Mouse (Mus musculus): ENCODE results near the gene Gm10974. TPM values are rescaled to one million over a fixed set of nuclear protein-coding genes. Genes with fewer than 3 reads are reported as not detected.

Gm10974 gene
- total and polyA plus RNA-seq, 3 experiments: not detected

DNA sequence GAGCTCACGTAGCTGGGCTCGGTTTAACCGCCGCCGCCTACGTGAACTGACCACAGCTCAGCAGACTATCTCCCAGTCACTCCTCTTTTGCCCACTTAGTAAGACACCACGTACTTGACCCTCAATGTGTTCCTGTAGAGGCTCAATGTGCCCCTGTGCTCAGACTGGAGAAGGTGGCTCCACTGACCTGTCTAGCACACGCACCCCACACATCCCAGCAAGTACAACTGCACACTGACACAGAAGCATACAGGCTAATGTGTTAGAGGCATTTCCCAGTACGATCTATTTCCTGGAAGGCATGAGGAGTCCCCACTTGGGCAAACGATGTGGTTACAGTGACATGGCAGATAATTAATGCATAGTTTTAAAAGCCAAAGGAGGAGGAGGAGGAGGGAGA lies 10.9 kb downstream of the Gm10974 start:
- H3K4me3 ChIP-seq (replicated peaks in 1 of 3; ENCODE audit: low read depth in 2 of 3, low read length in 2 of 3, poor library complexity in 1 of 3): no peak overlapping the region
- in situ Hi-C loops (cut with MboI; ENCODE audit: low pct_ligation_motif_present, low pct_unique_long_range_greater_than_20kb, low sequenced_read_pairs): no loop called here
- peaks cover 21 to 68% of the 10 kb centered on the region in 2 experiments for H3K36me3 ChIP-seq (replicated peaks in 1 of 2; ENCODE audit: control insufficient read depth in 1 of 2, insufficient read depth in 1 of 2, low read length in 1 of 2)
- no peak overlapping the region for H3K4me2 ChIP-seq (ENCODE audit: insufficient read depth, low read depth, poor library complexity, severe bottlenecking)
- dilution Hi-C loops (cut with MboI; ENCODE audit: extremely low pct_ligation_motif_present, extremely low pct_unique_long_range_greater_than_20kb, low sequenced_read_pairs): no loop called here
- H3K27ac ChIP-seq (ENCODE audit: insufficient read depth, low read depth): no peak overlapping the region
- DNase-seq (ENCODE audit: extremely low read depth): no peak
- TF ChIP-seq ETS1 (conservative IDR thresholded peaks at IDR 0.05; ENCODE audit: low read depth, low read length) (no peak), JUND (conservative IDR thresholded peaks at IDR 0.05; ENCODE audit: low read depth, low read length) (no peak), PAX5 (IDR thresholded peaks at IDR 0.05; ENCODE audit: low read length) (no peak), MAZ (IDR thresholded peaks at IDR 0.05; ENCODE audit: low read depth, low read length) (no peak), HCFC1 (IDR thresholded peaks at IDR 0.05; ENCODE audit: low read depth, low read length) (no peak), CHD2 (IDR thresholded peaks at IDR 0.05; ENCODE audit: low read length) (no peak), SIN3A (IDR thresholded peaks at IDR 0.05; ENCODE audit: low read length) (no peak), RAD21 (IDR thresholded peaks at IDR 0.05; ENCODE audit: low read depth, low read length) (no peak), CHD1 (IDR thresholded peaks at IDR 0.05; ENCODE audit: low read depth, low read length) (no peak), MEF2A (IDR thresholded peaks at IDR 0.05; ENCODE audit: borderline replicate concordance, low read depth, low read length) (no peak), BHLHE40 (IDR thresholded peaks at IDR 0.05; ENCODE audit: low read depth, low read length) (no peak), ZNF384 (IDR thresholded peaks at IDR 0.05; ENCODE audit: low read depth, low read length) (no peak), ZKSCAN1 (IDR thresholded peaks at IDR 0.05; ENCODE audit: borderline replicate concordance, low read depth, low read length) (no peak), EP300 (IDR thresholded peaks at IDR 0.05; ENCODE audit: low read length) (no peak), USF2 (conservative IDR thresholded peaks at IDR 0.05; ENCODE audit: low read depth, low read length) (no peak), USF1 (IDR thresholded peaks at IDR 0.05; ENCODE audit: low read depth, low read length) (no peak), TBP (conservative IDR thresholded peaks at IDR 0.05; ENCODE audit: low read depth, low read length) (no peak), RCOR1 (conservative IDR thresholded peaks at IDR 0.05; ENCODE audit: low read depth, low read length) (no peak), MXI1 (IDR thresholded peaks at IDR 0.05; ENCODE audit: low read depth, low read length) (no peak)
- H3K4me1 ChIP-seq (ENCODE audit: control insufficient read depth in 1 of 2, insufficient read depth in 2 of 2): peaks cover 11 to 43% of the 10 kb centered on the region in 2 experiments
- H3K9me3 ChIP-seq (replicated peaks; ENCODE audit: low read length): no peaks in the 10 kb centered on the region
- H3K27me3 ChIP-seq (replicated peaks): no peaks in the 10 kb centered on the region
- H3K9ac ChIP-seq (ENCODE audit: insufficient read depth, low read depth): no peak overlapping the region
- peaks cover 5% of the 10 kb centered on the region; the same call in 1 of the 2 replicates for H3K79me2 ChIP-seq (replicated peaks; ENCODE audit: control insufficient read depth, extremely low read depth, insufficient read depth, poor library complexity, severe bottlenecking)

DNA sequence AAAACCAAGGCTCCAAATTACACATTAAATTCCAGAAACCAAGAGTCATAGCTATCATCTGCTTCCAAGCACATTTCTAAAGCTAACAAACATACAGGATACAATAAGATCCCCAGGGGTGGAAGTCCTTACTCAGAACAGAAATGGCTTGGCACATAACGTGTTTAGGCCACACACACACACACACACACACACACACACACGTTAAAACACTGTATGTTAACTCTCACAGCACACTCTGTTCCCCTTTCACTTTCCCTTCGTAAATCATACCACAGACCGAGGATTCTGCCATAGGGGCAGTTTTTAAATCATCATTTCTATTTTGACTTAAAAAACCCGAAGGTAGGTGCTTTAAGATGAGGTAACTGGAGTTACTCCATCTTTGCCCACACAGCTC lies 18.5 kb downstream of the Gm10974 start:
- TF ChIP-seq RAD21 (IDR thresholded peaks at IDR 0.05; ENCODE audit: low read depth, low read length): no peak
- peak; percentile 34; the same call in 1 of the 2 replicates for TF ChIP-seq EP300 (IDR thresholded peaks at IDR 0.05; ENCODE audit: low read length)
- TF ChIP-seq MYC (IDR thresholded peaks at IDR 0.05; ENCODE audit: low read depth, low read length): 0 out of 2 replicates have a peak, but pooled peaks have one; percentile 32
- TF ChIP-seq SIN3A (IDR thresholded peaks at IDR 0.05; ENCODE audit: low read length): no peak; the same call in 1 of the 2 replicates
- TF ChIP-seq ETS1 (conservative IDR thresholded peaks at IDR 0.05; ENCODE audit: low read depth, low read length): peak; percentile 55; the same call in 1 of the 2 replicates
- 0 out of 2 replicates have a peak, but pooled peaks have one; percentile 15 for TF ChIP-seq NRF1 (IDR thresholded peaks at IDR 0.05; ENCODE audit: low read depth, low read length)
- TF ChIP-seq ZC3H11A (IDR thresholded peaks at IDR 0.05; ENCODE audit: low read depth, low read length): no peak
- TF ChIP-seq IRF4 (IDR thresholded peaks at IDR 0.05; ENCODE audit: low read depth, low read length): peak; percentile 79
- TF ChIP-seq BHLHE40 (IDR thresholded peaks at IDR 0.05; ENCODE audit: low read depth, low read length): peak; percentile 62
- no peak for TF ChIP-seq ZMIZ1 (IDR thresholded peaks at IDR 0.05; ENCODE audit: low read depth, low read length)
- no peak for TF ChIP-seq POLR2AphosphoS2 (IDR thresholded peaks at IDR 0.05; ENCODE audit: low read depth, low read length)
- TF ChIP-seq MAX (IDR thresholded peaks at IDR 0.05; ENCODE audit: low read length): 0 out of 2 replicates have a peak, but pooled peaks have one; percentile 33
- H3K27ac ChIP-seq (ENCODE audit: insufficient read depth, low read depth): no peak overlapping the region
- dilution Hi-C loops (cut with MboI; ENCODE audit: extremely low pct_ligation_motif_present, extremely low pct_unique_long_range_greater_than_20kb, low sequenced_read_pairs): no loop called here
- H3K9ac ChIP-seq (ENCODE audit: insufficient read depth, low read depth): peak overlapping the region; percentile 38; the same call in 1 of the 2 replicates
- H3K79me2 ChIP-seq (replicated peaks; ENCODE audit: control insufficient read depth, extremely low read depth, insufficient read depth, poor library complexity, severe bottlenecking): peaks cover 35% of the 10 kb centered on the region
- in situ Hi-C loops (cut with MboI; ENCODE audit: low pct_ligation_motif_present, low pct_unique_long_range_greater_than_20kb, low sequenced_read_pairs): no loop called here
- no peaks in the 10 kb centered on the region for H3K9me3 ChIP-seq (replicated peaks; ENCODE audit: low read length)
- peaks cover 10 to 24% of the 10 kb centered on the region in 2 experiments for H3K36me3 ChIP-seq (replicated peaks in 1 of 2; ENCODE audit: control insufficient read depth in 1 of 2, insufficient read depth in 1 of 2, low read length in 1 of 2)
- no peaks in the 10 kb centered on the region for H3K27me3 ChIP-seq (replicated peaks)
- peak overlapping the region; percentile 61 for H3K4me2 ChIP-seq (ENCODE audit: insufficient read depth, low read depth, poor library complexity, severe bottlenecking)
- no peak for DNase-seq (ENCODE audit: extremely low read depth)
- H3K4me1 ChIP-seq (ENCODE audit: control insufficient read depth in 1 of 2, insufficient read depth in 2 of 2): peaks cover 26 to 67% of the 10 kb centered on the region in 2 experiments
- H3K4me3 ChIP-seq (replicated peaks in 1 of 3; ENCODE audit: low read depth in 2 of 3, low read length in 2 of 3, poor library complexity in 1 of 3): no peak overlapping the region

All from CH12.LX (cell line).